Mouse (Mus musculus) heart, adult 18-20 months (tissue): ENCODE results near the gene Cryaa. TPM values are rescaled to one million over a fixed set of nuclear protein-coding genes. Genes with fewer than 3 reads are reported as not detected.

Source experiments
- DNase-seq, 2 experiments: peaks; one replicate each; pipeline ENCODE4 v3.0.0; 2021 to 2022; ENCODE audit warnings: mixed read lengths in 1 of 2
- total RNA-seq, 2 experiments: library from RNA; stranded (reverse); gene quantifications; 2 replicates each; pipeline ENCODE4 v1.2.3; 2021

Cryaa gene
- total RNA-seq, 2 experiments from 2014 or later: not detected

DNA sequence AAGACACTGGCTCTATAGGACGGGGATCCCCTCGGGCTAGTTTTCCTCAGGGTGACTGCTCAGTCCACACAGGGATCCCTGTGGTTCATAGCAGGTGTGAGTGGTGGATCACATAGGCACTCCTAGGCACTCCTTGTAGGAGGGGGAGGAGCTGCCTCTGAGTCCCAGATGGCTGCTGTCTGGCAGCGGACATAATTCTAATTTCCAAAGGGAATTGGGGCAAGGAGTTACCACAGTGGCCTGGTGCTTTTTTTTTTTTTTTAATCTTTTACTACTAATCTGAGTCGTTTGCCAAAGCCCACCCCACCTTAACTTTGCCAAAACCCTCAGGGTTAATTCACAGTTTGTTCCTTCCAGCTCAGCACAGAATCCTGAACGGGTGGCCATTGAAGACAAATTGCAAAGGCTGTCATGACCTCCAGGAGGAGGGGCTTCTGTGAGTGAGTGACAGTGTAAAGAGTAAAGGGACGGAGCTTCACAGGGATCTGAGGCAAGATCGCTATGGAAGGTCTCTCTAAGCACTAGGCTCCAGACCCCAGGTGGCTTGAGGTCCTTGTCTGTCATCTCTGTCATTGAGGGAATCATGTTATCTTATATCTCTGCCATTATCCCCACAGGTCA lies 31.6 kb downstream of the Cryaa start:
- DNase-seq: no peak

DNA sequence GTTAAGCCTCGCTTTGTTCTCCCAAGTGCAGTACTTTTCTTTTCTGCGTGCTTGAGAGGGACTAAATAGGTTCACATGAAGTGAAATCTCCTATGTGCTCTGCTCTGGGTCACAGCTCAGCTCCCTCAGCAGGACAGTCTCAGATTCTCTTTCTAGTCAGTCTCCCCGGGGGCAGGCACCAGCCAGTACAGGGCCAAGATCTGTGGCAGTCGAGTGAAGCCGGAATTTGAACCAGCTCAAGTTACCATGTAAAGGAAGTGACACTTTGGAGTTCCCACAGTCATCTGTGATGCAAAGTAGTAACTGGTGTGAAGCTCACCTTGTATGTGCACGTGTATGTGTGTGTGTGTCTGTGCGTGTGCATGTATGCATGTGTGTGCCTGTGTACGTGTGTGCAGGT lies 32.8 kb downstream of the Cryaa start:
- DNase-seq: no peak

GRCm38 (mm10) chr17:31713709-31714108 lies 36.1 kb downstream of the Cryaa start:
- no peak for DNase-seq

DNA sequence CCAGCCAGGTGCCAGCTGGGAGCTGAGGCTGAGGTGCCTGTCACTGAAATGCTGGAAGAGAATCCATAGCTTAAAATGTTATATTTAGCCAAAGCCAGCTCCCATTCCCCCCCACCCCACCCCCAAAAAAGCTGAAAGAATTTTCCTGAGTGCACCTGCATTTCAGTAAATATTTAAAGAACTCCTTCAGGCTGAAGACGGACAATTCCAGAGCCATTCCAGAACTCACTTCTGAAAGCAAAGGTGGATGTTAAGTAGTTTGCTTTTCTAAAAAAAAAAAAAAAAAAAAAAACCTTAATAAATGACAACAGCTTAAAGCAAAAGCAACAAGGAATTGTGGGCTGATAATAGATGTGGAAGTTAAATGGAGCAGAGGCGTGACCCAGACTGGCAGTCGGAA lies 36.5 kb downstream of the Cryaa start:
- DNase-seq: no peak

GRCm38 (mm10) chr17:31715006-31715405 lies 37.4 kb downstream of the Cryaa start:
- no peak for DNase-seq

DNA sequence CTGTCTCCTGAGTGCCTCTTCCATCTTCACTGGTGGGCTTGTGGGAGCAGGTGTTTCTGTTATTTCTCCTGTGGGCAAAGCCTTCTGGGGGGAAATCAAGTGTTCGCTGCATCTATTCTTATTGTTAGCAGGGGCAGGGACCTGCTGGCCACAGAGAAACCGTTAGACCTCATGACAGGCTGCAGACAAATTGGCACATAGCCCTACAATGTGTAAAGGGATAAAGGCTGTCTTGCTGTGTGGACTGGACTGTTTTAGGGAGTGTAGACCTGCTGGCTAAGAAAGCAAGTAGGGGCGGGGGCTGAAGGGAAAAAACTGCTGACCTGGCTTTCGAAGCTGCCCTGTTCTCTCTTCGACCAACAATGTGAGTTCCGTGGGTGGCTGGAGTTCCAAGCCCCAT lies 44.0 kb downstream of the Cryaa start:
- no peak for DNase-seq

GRCm38 (mm10) chr17:31725366-31725765 lies 47.8 kb downstream of the Cryaa start:
- DNase-seq: no peak

DNA sequence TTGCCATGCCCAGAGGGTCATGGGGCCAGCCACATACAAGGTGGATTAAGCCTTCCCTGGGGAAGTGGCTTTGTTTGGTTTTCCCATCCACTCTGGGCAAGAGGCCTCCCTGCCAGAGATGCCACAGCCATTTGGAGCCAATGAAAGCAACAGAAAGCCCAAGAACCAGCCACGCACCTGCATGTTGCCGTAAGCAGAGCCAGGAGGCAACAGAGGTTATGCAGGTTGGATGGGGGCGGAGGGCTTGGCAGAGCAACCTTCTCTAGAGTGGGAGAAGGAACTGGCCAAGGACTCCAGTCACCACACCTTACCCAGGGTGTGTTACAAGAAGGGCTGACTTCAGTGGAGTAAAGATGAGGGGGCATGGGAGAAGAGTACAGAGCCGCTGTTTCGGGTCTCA lies 48.6 kb downstream of the Cryaa start:
- no peak for DNase-seq

DNA sequence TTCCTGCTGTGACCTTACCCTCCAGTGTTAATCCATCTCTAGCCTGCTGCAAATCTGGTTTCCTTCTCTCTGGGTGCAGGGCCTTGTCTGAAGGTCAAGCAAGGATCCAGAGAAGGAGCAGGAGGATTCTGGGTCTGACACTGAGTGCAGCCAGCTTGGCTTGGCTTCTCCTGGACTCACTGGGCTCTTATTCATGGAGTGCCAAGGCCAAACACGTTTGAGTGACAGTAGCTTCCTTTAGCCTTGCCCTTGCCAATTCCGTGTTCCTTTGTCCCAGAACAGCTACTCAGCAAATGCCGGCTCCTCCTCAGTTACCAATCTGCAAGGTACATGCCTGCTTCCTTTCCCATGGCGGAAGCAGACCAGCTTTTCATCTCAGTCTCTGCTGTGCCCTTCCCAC lies 49.6 kb downstream of the Cryaa start:
- DNase-seq: peak; percentile 45 to 64

GRCm38 (mm10) chr17:31728043-31728442 lies 50.4 kb downstream of the Cryaa start:
- DNase-seq: no peak

- peak; percentile 63 to 72 for DNase-seq
Measured at GRCm38 (mm10) chr17:31728968-31729501, 51.4 kb downstream of the Cryaa start.

GRCm38 (mm10) chr17:31731038-31731437 lies 53.4 kb downstream of the Cryaa start:
- no peak for DNase-seq

Other genes with a start within 250 kb of the Cryaa start
- 1 to 10 TPM; 5.8 to 6.5 TPM for gene Wdr4, start 157.8 kb upstream of the Cryaa start, total RNA-seq
- 1,000 to 10,000 TPM; 1,409 to 1,497 TPM for gene Ndufv3, start 157.7 kb upstream of the Cryaa start, total RNA-seq
- gene Pknox1, start 113.1 kb upstream of the Cryaa start, total RNA-seq: 10 to 100 TPM; 10.6 to 12.7 TPM
- 1 to 10 TPM; 3.4 to 4.9 TPM for gene Cbs, start 40.6 kb upstream of the Cryaa start, total RNA-seq
- gene U2af1, start 18.9 kb upstream of the Cryaa start, total RNA-seq: 10 to 100 TPM; 68.6 to 77.1 TPM
- 10 to 100 TPM; 50.5 to 54.1 TPM for gene Sik1, start 178.0 kb downstream of the Cryaa start, total RNA-seq